26 mouse cellular contexts compared by ENCODE assay signal in the genomic region with DNA sequence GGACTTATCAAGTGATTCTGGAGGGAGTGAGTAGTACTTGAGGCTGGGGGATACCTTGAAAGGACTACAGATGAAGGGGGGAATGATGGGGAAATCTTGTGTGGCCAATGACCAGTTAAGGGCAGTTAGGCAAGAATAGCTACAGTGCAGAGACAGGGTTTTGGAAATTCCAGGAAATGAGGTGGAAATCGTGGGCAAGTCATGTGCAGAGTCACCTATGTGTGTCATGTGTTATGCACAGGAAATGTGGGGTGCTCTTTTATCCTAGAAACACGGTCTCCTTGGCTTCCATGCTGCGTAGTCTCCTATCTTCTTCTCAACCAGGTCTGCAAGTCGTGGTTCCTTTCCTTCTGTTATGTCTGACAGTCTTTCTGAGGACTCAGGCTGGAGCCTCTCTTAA. TPM values are rescaled to one million over a fixed set of nuclear protein-coding genes. Genes with fewer than 3 reads are reported as not detected.
"Had no signal": no experiment of that assay in that cellular context is flagged by ENCODE, and none has a peak within 500 bp of the region (broad histone marks: within the 10 kb centered on the region; RNA-seq: fewer than 3 reads in every experiment).

No protein-coding gene starts in this region.

- H3K4me1 ChIP-seq: hindbrain, embryonic 15.5 days; kidney, embryonic 15.5 days had no signal

- H3K4me3 ChIP-seq: gastrocnemius, adult 2 months; heart, adult 2 months; heart, embryonic 13.5 days; heart, embryonic 15.5 days; hindbrain, embryonic 13.5 days; hindbrain, embryonic 15.5 days; kidney, embryonic 15.5 days; left cerebral cortex, adult 2 months; limb, embryonic 10.5 days; limb, embryonic 12.5 days; liver, embryonic 13.5 days had no signal

- DNase-seq: gastrocnemius, adult 2 months; gastrocnemius, postnatal 10 days; gastrocnemius, postnatal 25 days; heart, adult 11 months; heart, adult 2 months; heart, postnatal 14 days; heart, postnatal 36 days; kidney, adult 11 months; kidney, adult 2 months; kidney, adult 9 months; kidney, postnatal 14 days; kidney, postnatal 36 days; liver; liver, embryonic 13.5 days had no signal

- ATAC-seq: hindbrain, postnatal 0 days; intestine, embryonic 16.5 days had no signal

- H3K27ac ChIP-seq: heart, adult 2 months; heart, embryonic 13.5 days; heart, embryonic 15.5 days; hindbrain, embryonic 13.5 days; hindbrain, embryonic 15.5 days; hindbrain, postnatal 0 days; kidney, embryonic 15.5 days; kidney, postnatal 0 days; left cerebral cortex, adult 2 months; limb, embryonic 10.5 days; limb, embryonic 12.5 days; liver, embryonic 13.5 days had no signal

RNA-seq across cellular contexts. Expression of gene Hsd11b1, which starts 15.6 kb away (rescaled TPM):
- polyA plus RNA-seq: hindbrain, embryonic 11.5 days; hindbrain, embryonic 13.5 days; limb, embryonic 10.5 days had no signal
